In the genomic region with DNA sequence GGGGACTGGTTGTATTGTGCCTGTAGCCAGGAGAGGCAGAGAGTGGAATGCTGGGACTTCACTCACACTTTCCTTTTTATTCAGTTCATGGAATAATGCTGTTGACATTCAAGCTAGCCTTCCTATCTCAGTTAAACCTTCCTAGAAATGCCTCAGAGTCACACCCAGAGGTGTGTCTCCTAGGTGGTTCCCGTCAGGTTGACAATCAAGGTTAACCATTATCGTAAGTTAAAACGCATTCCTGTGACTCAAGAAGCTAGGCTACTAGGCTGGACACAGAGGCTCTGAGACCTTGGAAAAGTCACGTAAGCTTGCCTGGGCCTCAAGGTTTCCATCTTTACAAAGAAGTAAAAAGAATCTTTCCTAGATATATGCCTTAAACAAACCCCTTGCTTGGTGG, we compare ENCODE assay signal across 32 mouse cellular contexts. TPM values are rescaled to one million over a fixed set of nuclear protein-coding genes. Genes with fewer than 3 reads are reported as not detected.
DNase-seq lines count a peak whose midpoint lies in the region; ATAC-seq and TF ChIP-seq lines count a peak whose summit lies in the region.
"Had no signal": no experiment of that assay in that cellular context is flagged by ENCODE, and none has a peak within 500 bp of the region (broad histone marks: within the 10 kb centered on the region; RNA-seq: fewer than 3 reads in every experiment).

No protein-coding gene starts in this region.

- H3K9me3 ChIP-seq in kidney, embryonic 14.5 days (ENCODE audit: control insufficient read depth, low read length): no peaks in the 10 kb centered on the region
- no peaks in the 10 kb centered on the region for H3K9me3 ChIP-seq in intestine, embryonic 16.5 days (ENCODE audit: control insufficient read depth, low read length)
- H3K9me3 ChIP-seq in stomach, postnatal 0 days (ENCODE audit: control insufficient read depth, low read length): no peaks in the 10 kb centered on the region
- H3K9me3 ChIP-seq: embryonic facial prominence, embryonic 12.5 days; embryonic facial prominence, embryonic 15.5 days; heart, embryonic 12.5 days; heart, embryonic 15.5 days; hindbrain, embryonic 10.5 days; hindbrain, embryonic 13.5 days had no signal

- H3K36me3 ChIP-seq in kidney, adult 2 months (ENCODE audit: control insufficient read depth, insufficient read depth, low read length): no peaks in the 10 kb centered on the region
- no peaks in the 10 kb centered on the region for H3K36me3 ChIP-seq in kidney, embryonic 14.5 days (ENCODE audit: control insufficient read depth, insufficient read depth, low read length)
- no peaks in the 10 kb centered on the region for H3K36me3 ChIP-seq in intestine, embryonic 16.5 days (ENCODE audit: control insufficient read depth, insufficient read depth, low read length)
- H3K36me3 ChIP-seq in stomach, postnatal 0 days (ENCODE audit: control insufficient read depth, insufficient read depth, low read length): no peaks in the 10 kb centered on the region
- H3K36me3 ChIP-seq: embryonic facial prominence, embryonic 12.5 days; embryonic facial prominence, embryonic 15.5 days; heart, embryonic 12.5 days; heart, embryonic 15.5 days; hindbrain, embryonic 10.5 days; hindbrain, embryonic 13.5 days had no signal

- peak; percentile 30 for DNase-seq in kidney, adult 2 months
- no peak for DNase-seq in stomach, postnatal 0 days (ENCODE audit: low spot score)
- no peak for DNase-seq in embryo, embryonic 11 days
- DNase-seq: adrenal gland, adult 8-10 months; adrenal gland, postnatal 25 days; cerebellum, adult 11-12 months; cerebellum, adult 8-10 months; cerebellum, postnatal 10 days; cerebellum, postnatal 36 days; forebrain, postnatal 0 days; gastrocnemius, adult 2 months; gastrocnemius, postnatal 14 days; heart, adult 11 months; heart, postnatal 10 days; heart, postnatal 36 days; kidney, adult 18-20 months had no signal

- no peak for TF ChIP-seq CTCF in kidney, adult 2 months (conservative IDR thresholded peaks at IDR 0.05; ENCODE audit: insufficient read depth, insufficient read length, low read depth, low read length)
- TF ChIP-seq CTCF in stomach, postnatal 0 days (IDR thresholded peaks at IDR 0.05; ENCODE audit: low read depth): no peak

- H3K27me3 ChIP-seq in kidney, adult 2 months (replicated peaks; ENCODE audit: control insufficient read depth, insufficient read depth, low read length): no peaks in the 10 kb centered on the region
- no peaks in the 10 kb centered on the region for H3K27me3 ChIP-seq in kidney, embryonic 14.5 days (ENCODE audit: control insufficient read depth, insufficient read depth, low read length)
- no peaks in the 10 kb centered on the region for H3K27me3 ChIP-seq in intestine, embryonic 16.5 days (replicated peaks; ENCODE audit: control insufficient read depth, insufficient read depth, low read length)
- H3K27me3 ChIP-seq in stomach, postnatal 0 days (ENCODE audit: control insufficient read depth, insufficient read depth, low read length): no peaks in the 10 kb centered on the region
- H3K27me3 ChIP-seq: embryonic facial prominence, embryonic 12.5 days; embryonic facial prominence, embryonic 15.5 days; heart, embryonic 12.5 days had no signal

- H3K27ac ChIP-seq in kidney, adult 2 months (ENCODE audit: insufficient read depth, low read depth, low read length): no peak overlapping the region
- H3K27ac ChIP-seq in kidney, embryonic 14.5 days (ENCODE audit: low read depth, low read length): no peak overlapping the region
- no peak overlapping the region for H3K27ac ChIP-seq in intestine, embryonic 16.5 days (ENCODE audit: low read length)
- H3K27ac ChIP-seq in stomach, postnatal 0 days (replicated peaks): no peak overlapping the region
- H3K27ac ChIP-seq: embryonic facial prominence, embryonic 12.5 days; embryonic facial prominence, embryonic 15.5 days; gastrocnemius, adult 2 months; heart, embryonic 15.5 days; hindbrain, embryonic 10.5 days; hindbrain, embryonic 13.5 days; hindbrain, postnatal 0 days had no signal

- TF ChIP-seq POLR2A in kidney, adult 2 months (IDR thresholded peaks at IDR 0.05; ENCODE audit: low read depth, low read length): no peak

- no peak for ATAC-seq in kidney, embryonic 14.5 days (ENCODE audit: low FRiP score, low TSS enrichment)
- 0 out of 2 replicates have a peak, but pooled peaks have one; percentile 46 for ATAC-seq in intestine, embryonic 16.5 days
- peak; percentile 67 for ATAC-seq in stomach, postnatal 0 days (ENCODE audit: low FRiP score, low TSS enrichment)
- ATAC-seq in megakaryocyte, adult 5-6 weeks (ENCODE audit: poor library complexity, severe bottlenecking): no peak
- ATAC-seq: CD4-positive, CD25-positive, alpha-beta regulatory T cell, adult 4 months; forebrain, embryonic 14.5 days; forebrain, postnatal 0 days; hindbrain, postnatal 0 days; inflammation-experienced regulatory T-cells, adult 6 months had no signal

- WGBS in kidney, adult 2 months: 63% methylated on average over 4 of the region's 4 CpGs
- 89% methylated on average over 4 of the region's 4 CpGs for WGBS in kidney, embryonic 14.5 days
- 77% methylated on average over 4 of the region's 4 CpGs for WGBS in intestine, embryonic 16.5 days
- 60% methylated on average over 4 of the region's 4 CpGs for WGBS in stomach, postnatal 0 days

- peaks cover 9% of the 10 kb centered on the region for H3K4me1 ChIP-seq in kidney, adult 2 months (ENCODE audit: control insufficient read depth, insufficient read depth, low read length)
- H3K4me1 ChIP-seq in kidney, embryonic 14.5 days (ENCODE audit: control insufficient read depth, insufficient read depth, low read length): no peaks in the 10 kb centered on the region
- H3K4me1 ChIP-seq in intestine, embryonic 16.5 days (ENCODE audit: control insufficient read depth, insufficient read depth, low read length): no peaks in the 10 kb centered on the region
- H3K4me1 ChIP-seq in stomach, postnatal 0 days (replicated peaks; ENCODE audit: control insufficient read depth, insufficient read depth): no peaks in the 10 kb centered on the region
- H3K4me1 ChIP-seq: embryonic facial prominence, embryonic 12.5 days; embryonic facial prominence, embryonic 15.5 days; heart, embryonic 12.5 days; heart, embryonic 15.5 days; hindbrain, embryonic 10.5 days; hindbrain, embryonic 13.5 days had no signal

- no peak overlapping the region for H3K9ac ChIP-seq in kidney, embryonic 14.5 days (ENCODE audit: low read depth, low read length)
- H3K9ac ChIP-seq in intestine, embryonic 16.5 days (ENCODE audit: low read depth, low read length): no peak overlapping the region
- no peak overlapping the region for H3K9ac ChIP-seq in stomach, postnatal 0 days (ENCODE audit: low read length)
- H3K9ac ChIP-seq: embryonic facial prominence, embryonic 12.5 days; embryonic facial prominence, embryonic 15.5 days; forebrain, postnatal 0 days; heart, embryonic 12.5 days; heart, embryonic 15.5 days; hindbrain, embryonic 13.5 days had no signal

- TF ChIP-seq EP300 in stomach, postnatal 0 days (optimal IDR thresholded peaks at IDR 0.05): no peak

- no peak overlapping the region for H3K4me3 ChIP-seq in kidney, adult 2 months (ENCODE audit: insufficient read depth, low read depth, low read length)
- no peak overlapping the region for H3K4me3 ChIP-seq in kidney, embryonic 14.5 days (ENCODE audit: low read length)
- H3K4me3 ChIP-seq in intestine, embryonic 16.5 days (ENCODE audit: low read length): no peak overlapping the region
- no peak overlapping the region for H3K4me3 ChIP-seq in stomach, postnatal 0 days (ENCODE audit: low read depth, low read length)
- H3K4me3 ChIP-seq: embryonic facial prominence, embryonic 12.5 days; embryonic facial prominence, embryonic 15.5 days; gastrocnemius, adult 2 months; heart, embryonic 12.5 days; heart, embryonic 15.5 days; hindbrain, embryonic 10.5 days; hindbrain, embryonic 13.5 days had no signal

- H3K4me2 ChIP-seq in kidney, embryonic 14.5 days (replicated peaks; ENCODE audit: low read depth, low read length): no peak overlapping the region
- no peak overlapping the region for H3K4me2 ChIP-seq in intestine, embryonic 16.5 days (ENCODE audit: low read depth, low read length)
- no peak overlapping the region for H3K4me2 ChIP-seq in stomach, postnatal 0 days (replicated peaks; ENCODE audit: low read depth)
- H3K4me2 ChIP-seq: embryonic facial prominence, embryonic 12.5 days; embryonic facial prominence, embryonic 15.5 days; heart, embryonic 12.5 days; heart, embryonic 15.5 days; hindbrain, embryonic 13.5 days had no signal

RNA-seq across cellular contexts. Expression of a gene that starts 10.0 kb away (rescaled TPM):
- polyA plus RNA-seq in kidney, adult 2 months (2012; rRNA removed): 74.3 and 77.6 TPM in 2 replicates
- 89.8 and 140 TPM in 2 replicates for polyA plus RNA-seq in kidney, embryonic 14.5 days (2014; fragmentation: Nextera tagmentation; extraction: Ambion mirVana)
- polyA plus RNA-seq in intestine, embryonic 16.5 days (2015; fragmentation: Nextera tagmentation; extraction: Ambion mirVana): 0.92 and 0.99 TPM in 2 replicates
- polyA plus RNA-seq in stomach, postnatal 0 days (2015; fragmentation: Nextera tagmentation; extraction: Ambion mirVana): 0.08 and 0.15 TPM in 2 replicates
- 0.52 and 2.4 TPM in 2 replicates for total RNA-seq in megakaryocyte, adult 5-6 weeks (2015)
- total RNA-seq in megakaryocyte, adult 5-6 weeks (2017): 0.24 and 0.48 TPM in 2 replicates
- total RNA-seq: adrenal gland, adult 8-10 months; adrenal gland, postnatal 25 days; forebrain, postnatal 0 days; gastrocnemius, adult 2 months; gastrocnemius, postnatal 14 days; gastrocnemius, postnatal 4 days; heart, postnatal 10 days; heart, postnatal 36 days had no signal
- polyA plus RNA-seq: C2C12; CD4-positive, CD25-positive, alpha-beta regulatory T cell, adult 4 months; forebrain, embryonic 14.5 days; frontal cortex, adult 2 months; heart, embryonic 12.5 days; heart, embryonic 15.5 days; inflammation-experienced regulatory T-cells, adult 6 months had no signal

Comparison
In these comparisons a context has a peak if more than half of its experiments do, and no peak if none do; other contexts are left out.
1. ATAC-seq: peak in intestine, embryonic 16.5 days (single experiment) and stomach, postnatal 0 days (single experiment); none in kidney, embryonic 14.5 days (single experiment) and megakaryocyte, adult 5-6 weeks (single experiment).
2. RNA of a gene that starts 10.0 kb away (polyA plus RNA-seq): 89.8 to 140 TPM in kidney, embryonic 14.5 days and 74.3 to 77.6 TPM in kidney, adult 2 months; 0.92 to 0.99 TPM in intestine, embryonic 16.5 days and 0.08 to 0.15 TPM in stomach, postnatal 0 days; every median in the first group is over 10 times any median in the second.